In genomic region chr19:3620871-3621270, GRCm38 (mm10) we compare ENCODE assay signal across 11 mouse cellular contexts.
"Had no signal": no experiment of that assay in that cellular context is flagged by ENCODE, and none has a peak within 500 bp of the region (broad histone marks: within the 10 kb centered on the region; RNA-seq: fewer than 3 reads in every experiment).

No protein-coding gene starts in this region.

- DNase-seq: kidney, adult 2 months; kidney, postnatal 25 days; liver, embryonic 13.5 days; lung, adult 2 months; lung, postnatal 14 days; lung, postnatal 4 days; midbrain, embryonic 14.5 days; retina, postnatal 1 day; right cerebral cortex, postnatal 25 days; spleen, adult 18-20 months; thymus, postnatal 25 days had no signal
